Mouse (Mus musculus) midbrain, embryonic 14.5 days (tissue): ENCODE data around the gene Gtf2h3. TPM values are rescaled to one million over a fixed set of nuclear protein-coding genes. Genes with fewer than 3 reads are reported as not detected.

Experiments used
- ATAC-seq: fragments of 200-750 bp; cut with Nextera tagmentation; 2 replicates; pipeline ENCODE4 v1.8.0; 2017; ENCODE audit warnings: moderate number of reproducible peaks, moderate library complexity; ENCODE audit not compliant: low FRiP score, low TSS enrichment
- DNase-seq: peaks from one replicate; pipeline ENCODE4 v3.0.0-alpha.2; 2015
- H3K27ac ChIP-seq: fragments of 300-500 bp; sonication (generic); replicated peaks from 2 replicates; pipeline ENCODE4 v1.5.1; 2014; ENCODE audit warnings: mild to moderate bottlenecking, low read depth, low read length, moderate library complexity
- H3K27me3 ChIP-seq: fragments of 300-500 bp; sonication (generic); 2 replicates; pipeline ENCODE4 v1.6.1; 2014; ENCODE audit warnings: low read length, control low read depth, mixed read lengths; ENCODE audit not compliant: control insufficient read depth, insufficient read depth
- H3K36me3 ChIP-seq: fragments of 300-500 bp; sonication (generic); 2 replicates; pipeline ENCODE4 v1.6.1; 2014; ENCODE audit warnings: low read length, control low read depth; ENCODE audit not compliant: control insufficient read depth, insufficient read depth
- H3K4me1 ChIP-seq: fragments of 300-500 bp; sonication (generic); 2 replicates; pipeline ENCODE4 v1.6.1; 2014; ENCODE audit warnings: mild to moderate bottlenecking, antibody characterized with exemption, low read length, control low read depth; ENCODE audit not compliant: control insufficient read depth, insufficient read depth
- H3K4me2 ChIP-seq: fragments of 300-500 bp; sonication (generic); 2 replicates; pipeline ENCODE4 v1.6.1; 2014; ENCODE audit warnings: mild to moderate bottlenecking, low read length, moderate library complexity
- H3K4me3 ChIP-seq: fragments of 300-500 bp; sonication (generic); replicated peaks from 2 replicates; pipeline ENCODE4 v1.5.1; 2014; ENCODE audit warnings: low read depth, low read length
- H3K9ac ChIP-seq: fragments of 300-500 bp; sonication (generic); replicated peaks from 2 replicates; pipeline ENCODE4 v1.6.1; 2014; ENCODE audit warnings: mild to moderate bottlenecking, low read length, moderate library complexity
- H3K9me3 ChIP-seq: fragments of 300-500 bp; sonication (generic); 2 replicates; pipeline ENCODE4 v1.6.1; 2016; ENCODE audit warnings: low read length, control low read depth, mixed read lengths; ENCODE audit not compliant: control insufficient read depth
- WGBS: fragments of 180-500 bp; shearing (Covaris S2); extraction: QIAGEN DNeasy Blood & Tissue Kit; methylation state at CpG from one replicate; pipeline ENCODE4 v1.1.7; 2014; 5-methylcytosine and 5-hydroxymethylcytosine counted together
- polyA plus RNA-seq: library from polyadenylated mRNA; unstranded; fragments of >200 nt; fragmentation: Nextera tagmentation; extraction: Ambion mirVana; gene quantifications from 2 replicates; pipeline ENCODE4 v1.2.1, GENCODE M21; 2014

Gtf2h3 gene
- polyA plus RNA-seq, 1 experiment from 2014 or later = 59.7 TPM

- ATAC-seq (no peak), DNase-seq (no peak)
- H3K9me3 ChIP-seq = no peaks in the 10 kb centered on the region
- no peak overlapping the region for H3K27ac ChIP-seq
- H3K4me3 ChIP-seq = no peak overlapping the region
- WGBS = 90% methylated on average over 11 of the region's 11 CpGs
- H3K4me2 ChIP-seq = no peak overlapping the region
- no peaks in the 10 kb centered on the region for H3K27me3 ChIP-seq
- peaks cover 89% of the 10 kb centered on the region for H3K36me3 ChIP-seq
- no peak overlapping the region for H3K9ac ChIP-seq
- no peaks in the 10 kb centered on the region for H3K4me1 ChIP-seq
Measured at GRCm38 (mm10) chr5:124637300-124637699, 58.4 kb downstream of the Gtf2h3 start.

- no peaks in the 10 kb centered on the region for H3K4me1 ChIP-seq
- ATAC-seq (no peak), DNase-seq (no peak)
- no peak overlapping the region for H3K4me2 ChIP-seq
- no peak overlapping the region for H3K4me3 ChIP-seq
- H3K36me3 ChIP-seq = peaks cover 95% of the 10 kb centered on the region
- no peaks in the 10 kb centered on the region for H3K9me3 ChIP-seq
- no peak overlapping the region for H3K9ac ChIP-seq
- H3K27ac ChIP-seq = no peak overlapping the region
- WGBS = 97% methylated on average over 13 of the region's 13 CpGs
- no peaks in the 10 kb centered on the region for H3K27me3 ChIP-seq
Measured at GRCm38 (mm10) chr5:124637836-124638235, 58.9 kb downstream of the Gtf2h3 start.

Other genes with a start within 250 kb of the Gtf2h3 start
- gene Cdk2ap1, start 216.1 kb upstream of the Gtf2h3 start, polyA plus RNA-seq = 72.3 and 76.7 TPM in 2 replicates
- gene Sbno1, start 153.1 kb upstream of the Gtf2h3 start, polyA plus RNA-seq = 70.2 and 114 TPM in 2 replicates
- gene Kmt5a, start 139.2 kb upstream of the Gtf2h3 start, polyA plus RNA-seq = 20.9 and 23.2 TPM in 2 replicates
- 23.1 and 24.5 TPM in 2 replicates for gene Rilpl2, start 100.8 kb upstream of the Gtf2h3 start, polyA plus RNA-seq
- gene Snrnp35, start 96.0 kb upstream of the Gtf2h3 start, polyA plus RNA-seq = 8.9 and 10.6 TPM in 2 replicates
- 9.0 and 9.9 TPM in 2 replicates for gene Rilpl1, start 47.7 kb upstream of the Gtf2h3 start, polyA plus RNA-seq
- gene Tmed2, start 38.4 kb upstream of the Gtf2h3 start, polyA plus RNA-seq = 327 and 369 TPM in 2 replicates
- 21.9 and 22.1 TPM in 2 replicates for gene Ddx55, start 26.3 kb upstream of the Gtf2h3 start, polyA plus RNA-seq
- gene Eif2b1, start within 50 bp of the Gtf2h3 start, polyA plus RNA-seq = 71.8 and 73.4 TPM in 2 replicates
- 32.9 and 41.1 TPM in 2 replicates for gene Atp6v0a2, start 49.4 kb downstream of the Gtf2h3 start, polyA plus RNA-seq
- gene Dnah10, start 145.9 kb downstream of the Gtf2h3 start, polyA plus RNA-seq = 0.18 and 0.26 TPM in 2 replicates